Mouse (Mus musculus): ENCODE results near the gene Batf.

DNA sequence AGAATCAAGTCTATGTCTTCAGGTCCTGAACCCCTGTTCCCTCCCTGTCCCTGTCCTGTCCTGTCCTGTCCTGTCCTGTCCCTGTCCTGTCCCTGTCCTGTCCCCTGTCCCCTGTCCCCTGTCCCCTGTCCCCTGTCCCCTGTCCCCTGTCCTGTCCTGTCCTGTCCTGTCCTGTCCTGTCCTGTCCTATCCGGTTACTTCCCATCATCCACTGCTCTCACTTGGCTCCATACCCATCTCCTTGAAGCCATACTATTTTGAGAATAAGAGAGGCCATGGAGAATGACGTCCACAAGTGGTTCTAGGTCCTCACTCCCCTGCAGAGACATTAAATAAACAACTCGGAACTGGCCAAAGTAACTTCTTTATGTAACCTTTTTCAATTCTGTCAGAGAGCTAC is 70.6 kb downstream of the Batf start:
- TF ChIP-seq POLR2A (IDR thresholded peaks at IDR 0.05; ENCODE audit: insufficient read length, low read depth) (no peak), MYOG (IDR thresholded peaks at IDR 0.05; ENCODE audit: control insufficient read depth in 1 of 3, insufficient read depth in 1 of 3, insufficient read length in 2 of 3, low read depth in 2 of 3) (no peak), MAX (IDR thresholded peaks at IDR 0.05; ENCODE audit: low read depth) (no peak), TCF12 (IDR thresholded peaks at IDR 0.05; ENCODE audit: insufficient read depth, poor library complexity, severe bottlenecking) (no peak), POLR2AphosphoS2 (IDR thresholded peaks at IDR 0.05; ENCODE audit: insufficient read length, low read depth) (no peak)
